Mouse (Mus musculus) 3134 (cell line): ENCODE results near the gene Ggt5.

Experiments used
- DNase-seq: peaks from one replicate; pipeline ENCODE4 v3.0.0-alpha.2; 2011; ENCODE audit warnings: low spot score; ENCODE audit not compliant: insufficient read length; ENCODE audit errors: extremely low read depth

The Ggt5 gene

GRCm38 (mm10) chr10:75568029-75568428, 21.1 kb upstream of the Ggt5 start:
- no peak for DNase-seq

GRCm38 (mm10) chr10:75568441-75568840, 20.7 kb upstream of the Ggt5 start:
- no peak for DNase-seq

GRCm38 (mm10) chr10:75568851-75569250, 20.3 kb upstream of the Ggt5 start:
- DNase-seq: no peak

- no peak for DNase-seq
Measured at GRCm38 (mm10) chr10:75570981-75571657, 18.0 kb upstream of the Ggt5 start.

- no peak for DNase-seq
Measured at GRCm38 (mm10) chr10:75571937-75572336, 17.2 kb upstream of the Ggt5 start.

- no peak for DNase-seq
Measured at GRCm38 (mm10) chr10:75573181-75573580, 16.0 kb upstream of the Ggt5 start.

GRCm38 (mm10) chr10:75573965-75574364, 15.2 kb upstream of the Ggt5 start:
- no peak for DNase-seq

GRCm38 (mm10) chr10:75579129-75579528, 10.0 kb upstream of the Ggt5 start:
- no peak for DNase-seq

GRCm38 (mm10) chr10:75585876-75586552, 3.1 kb upstream of the Ggt5 start:
- no peak for DNase-seq

GRCm38 (mm10) chr10:75586553-75586879, 2.6 kb upstream of the Ggt5 start:
- DNase-seq: no peak

GRCm38 (mm10) chr10:75587781-75588180, 1.4 kb upstream of the Ggt5 start:
- no peak for DNase-seq

- no peak for DNase-seq
Measured at GRCm38 (mm10) chr10:75588336-75588735, 804 bp upstream of the Ggt5 start.

GRCm38 (mm10) chr10:75589651-75590050, 511 bp downstream of the Ggt5 start:
- DNase-seq: no peak

- DNase-seq: no peak
Measured at GRCm38 (mm10) chr10:75591211-75591894, 2.2 kb downstream of the Ggt5 start.

- no peak for DNase-seq
Measured at GRCm38 (mm10) chr10:75592585-75592984, 3.4 kb downstream of the Ggt5 start.

GRCm38 (mm10) chr10:75595981-75596380, 6.8 kb downstream of the Ggt5 start:
- no peak for DNase-seq

- DNase-seq: no peak
Measured at GRCm38 (mm10) chr10:75600189-75600730, 11.1 kb downstream of the Ggt5 start.

- DNase-seq: no peak
Measured at GRCm38 (mm10) chr10:75605162-75605846, 16.2 kb downstream of the Ggt5 start.

- DNase-seq: no peak
Measured at GRCm38 (mm10) chr10:75607253-75607652, 18.1 kb downstream of the Ggt5 start.

GRCm38 (mm10) chr10:75608975-75609374, 19.8 kb downstream of the Ggt5 start:
- no peak for DNase-seq

- no peak for DNase-seq
Measured at GRCm38 (mm10) chr10:75610486-75610885, 21.3 kb downstream of the Ggt5 start.
